Mouse (Mus musculus): ENCODE measurements around the gene Gm9958.

Gene Gm9958

DNA sequence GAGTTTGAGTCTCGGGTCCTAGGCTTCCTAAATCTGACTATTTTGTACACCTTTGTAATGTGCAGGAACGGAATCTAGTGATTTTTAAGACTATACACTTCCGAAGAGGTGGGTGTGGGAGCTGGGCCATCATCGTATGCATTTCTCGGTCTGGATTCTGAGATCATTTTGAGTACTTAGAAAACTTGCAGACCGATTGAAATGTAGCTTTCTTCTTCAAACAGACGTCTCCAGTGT, at the start of gene Gm9958:
Gene Gm9958, plus strand, starts transcription at position 138 of the 237 bp plus-strand sequence.
- in situ Hi-C loops (cut with MboI; ENCODE audit: unreplicated experiment in 2 of 2), result loop anchor here (5.0 to 25.0 kb wide), 5 partner anchors 145 to 1770 kb away; partner anchors contain the start of genes Cox18 (in 1 of the 2), Dck (in 1 of the 2), Odaph (in 1 of the 2) and Rchy1 (in 1 of the 2)

DNA sequence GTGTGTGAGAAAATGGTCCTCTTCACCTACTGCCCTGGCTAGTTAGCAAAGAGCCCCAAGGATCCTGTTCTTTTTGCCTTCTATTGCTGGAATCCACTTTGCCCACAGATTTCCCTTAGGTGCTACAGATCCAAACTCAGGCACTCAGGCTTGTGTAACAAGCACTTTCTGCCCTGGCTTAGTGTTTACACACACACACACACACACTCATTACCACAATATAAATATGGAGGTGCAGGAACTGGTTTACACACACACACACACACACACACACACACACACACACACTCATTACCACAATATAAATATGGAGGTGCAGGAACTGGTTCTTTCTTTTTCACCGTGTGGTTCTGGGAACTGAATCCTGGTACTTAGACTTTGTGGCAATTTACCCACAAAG, 35.9 kb upstream of the Gm9958 start:
- in situ Hi-C loops (cut with MboI; ENCODE audit: unreplicated experiment in 2 of 2), result no loop called here

DNA sequence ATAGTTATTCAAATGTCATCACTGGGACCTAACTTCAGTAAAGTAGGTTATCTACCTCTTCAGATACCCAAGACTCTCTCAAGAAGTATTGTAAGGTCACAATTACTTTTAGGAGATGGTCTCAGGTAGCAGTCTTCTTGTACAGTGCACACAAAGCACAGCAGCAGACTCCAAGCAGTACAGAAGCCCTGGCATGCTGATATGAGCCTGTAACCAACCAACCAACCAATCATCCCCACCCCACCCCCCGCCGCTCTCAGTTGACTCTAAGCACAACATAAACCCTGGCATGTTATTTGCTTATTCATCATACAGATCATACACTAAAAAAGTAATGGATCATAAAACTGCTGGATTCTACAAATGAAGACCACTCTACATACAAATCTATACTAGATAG, 34.5 kb upstream of the Gm9958 start:
- in situ Hi-C loops (cut with MboI; ENCODE audit: unreplicated experiment in 2 of 2), result no loop called here

DNA sequence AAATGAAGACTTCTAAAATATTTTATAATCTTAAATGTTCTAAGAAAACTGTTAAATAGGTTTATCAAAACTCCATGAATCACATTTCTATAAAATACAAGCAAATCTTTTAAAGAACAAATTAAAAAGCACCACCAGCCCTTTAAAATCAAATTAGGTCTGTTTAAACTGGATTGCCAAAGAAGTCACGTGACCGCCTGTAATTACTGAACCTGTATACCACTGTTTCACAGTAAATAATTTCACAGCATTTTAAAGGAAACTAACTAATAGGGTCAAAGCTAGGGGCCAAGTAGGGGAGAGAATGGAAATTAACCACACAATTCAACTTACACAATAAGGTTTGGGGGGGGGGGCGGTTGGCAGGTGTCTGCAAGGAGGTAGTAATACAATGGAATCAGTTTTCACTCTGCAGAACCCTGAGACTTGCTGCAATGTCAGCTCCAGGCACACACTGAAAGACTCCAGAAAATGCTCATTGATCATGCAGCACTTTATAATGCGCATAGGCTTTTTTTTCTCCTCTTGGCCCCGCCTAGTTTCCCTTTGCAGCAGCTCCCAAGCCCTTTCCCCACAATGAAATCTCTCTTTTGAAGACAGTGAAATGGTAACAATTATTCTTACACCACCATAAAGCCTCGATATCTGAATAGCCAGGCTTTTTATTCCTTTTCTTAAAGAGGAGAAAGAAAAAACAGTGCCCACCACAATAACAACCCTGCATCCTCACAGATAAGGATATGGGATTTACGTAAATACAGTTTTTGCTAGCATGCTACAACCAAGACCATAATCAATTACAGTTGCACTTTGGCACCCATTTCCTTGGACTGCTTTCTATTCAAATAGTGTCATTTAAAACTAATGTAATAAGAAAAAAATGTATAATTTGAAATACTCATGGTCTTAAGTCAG, 28.6 kb upstream of the Gm9958 start:
- in situ Hi-C loops (cut with MboI; ENCODE audit: unreplicated experiment in 2 of 2), result no loop called here

DNA sequence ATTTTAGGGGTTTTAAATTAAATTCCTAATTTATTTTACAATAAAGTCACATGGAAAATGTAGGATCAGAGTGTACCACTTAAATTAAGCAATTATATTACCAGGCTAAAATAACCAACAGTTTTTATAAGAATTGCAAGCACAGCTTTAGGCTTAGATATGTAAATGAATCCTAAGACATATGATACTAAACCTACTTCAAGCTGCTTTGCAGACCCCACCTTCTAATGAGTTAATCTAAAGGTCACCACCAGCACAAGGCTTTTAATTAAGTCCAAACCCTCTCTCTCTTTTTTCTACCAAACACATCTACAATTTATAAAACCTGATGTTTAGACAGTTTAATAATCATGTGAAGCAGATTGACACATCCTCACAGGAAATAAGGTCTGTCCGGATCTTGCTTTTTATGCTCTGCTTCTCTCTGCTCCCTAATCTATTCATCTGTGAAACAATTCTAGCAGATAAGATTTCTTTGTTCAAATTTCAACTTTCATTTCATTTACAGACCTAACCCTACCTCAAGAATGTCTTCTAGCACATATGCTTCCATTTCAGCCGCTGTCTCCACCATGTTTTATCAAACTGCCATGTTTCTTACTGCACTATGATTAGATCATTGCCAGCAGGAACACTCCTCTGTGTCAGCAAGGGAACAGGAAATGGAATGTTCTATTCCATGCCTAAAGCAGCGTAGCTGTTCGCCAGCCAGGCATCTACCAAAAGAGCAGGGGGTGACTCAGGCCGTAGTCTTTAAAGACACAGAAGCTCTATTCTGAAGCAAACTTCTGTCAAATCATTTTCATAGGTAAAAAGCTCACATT, 27.7 kb upstream of the Gm9958 start:
- in situ Hi-C loops (cut with MboI; ENCODE audit: unreplicated experiment in 2 of 2), result no loop called here

DNA sequence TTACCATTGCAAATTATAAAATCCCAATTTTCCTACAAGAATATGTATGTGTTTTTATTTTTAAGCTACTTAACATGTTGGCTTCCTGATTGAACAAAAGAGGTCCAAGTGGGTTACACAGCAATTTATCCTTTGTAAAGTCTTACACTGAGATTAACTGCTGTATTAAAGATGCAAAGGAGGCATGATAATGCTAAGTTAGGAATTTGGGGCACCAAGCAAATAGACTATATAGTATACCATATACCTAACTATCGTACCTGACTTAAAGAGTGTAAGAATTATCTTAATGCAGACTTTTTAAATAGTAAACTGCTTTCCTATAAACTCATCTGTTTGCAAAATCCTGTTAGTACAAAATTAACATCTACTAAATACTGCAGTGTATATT, 27.1 kb upstream of the Gm9958 start:
- in situ Hi-C loops (cut with MboI; ENCODE audit: unreplicated experiment in 2 of 2), result no loop called here

DNA sequence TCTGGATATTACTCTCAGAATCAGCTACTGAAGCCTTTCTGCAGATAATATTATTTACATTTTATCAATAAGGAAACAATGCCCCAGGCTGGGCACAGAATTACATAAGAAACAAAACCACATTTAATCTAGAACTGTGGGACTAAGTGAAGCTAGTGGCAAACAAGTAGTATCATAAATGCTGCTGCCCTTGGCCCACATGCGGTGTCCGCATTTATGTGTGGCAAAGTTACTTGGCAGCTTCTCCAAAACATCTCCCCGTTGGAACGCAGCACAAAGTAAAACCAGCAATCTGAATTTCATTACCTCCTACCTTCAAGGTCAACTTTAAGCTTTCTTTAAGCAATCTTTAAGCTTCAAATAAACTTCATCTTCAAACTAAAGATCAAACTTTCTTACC, 26.2 kb upstream of the Gm9958 start:
- in situ Hi-C loops (cut with MboI; ENCODE audit: unreplicated experiment in 2 of 2), result no loop called here

DNA sequence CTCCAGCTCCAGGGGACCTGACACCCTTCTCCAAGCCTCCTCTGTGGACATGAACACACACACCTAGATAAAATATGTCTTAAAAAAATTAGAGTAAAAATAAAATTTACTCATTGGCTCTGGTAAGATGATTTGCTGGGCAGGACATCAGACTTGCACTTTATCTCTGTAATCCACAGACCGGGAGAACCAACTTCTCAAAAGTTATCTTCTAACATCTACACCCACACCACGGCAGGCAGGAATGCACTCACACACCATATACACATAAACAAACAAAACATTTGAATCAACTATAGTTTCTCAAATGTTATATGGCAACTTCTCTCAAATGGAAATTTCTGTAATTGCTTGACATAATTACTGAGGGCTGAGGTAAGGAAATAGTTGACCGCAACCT, 20.1 kb upstream of the Gm9958 start:
- in situ Hi-C loops (cut with MboI; ENCODE audit: unreplicated experiment in 2 of 2), result no loop called here

DNA sequence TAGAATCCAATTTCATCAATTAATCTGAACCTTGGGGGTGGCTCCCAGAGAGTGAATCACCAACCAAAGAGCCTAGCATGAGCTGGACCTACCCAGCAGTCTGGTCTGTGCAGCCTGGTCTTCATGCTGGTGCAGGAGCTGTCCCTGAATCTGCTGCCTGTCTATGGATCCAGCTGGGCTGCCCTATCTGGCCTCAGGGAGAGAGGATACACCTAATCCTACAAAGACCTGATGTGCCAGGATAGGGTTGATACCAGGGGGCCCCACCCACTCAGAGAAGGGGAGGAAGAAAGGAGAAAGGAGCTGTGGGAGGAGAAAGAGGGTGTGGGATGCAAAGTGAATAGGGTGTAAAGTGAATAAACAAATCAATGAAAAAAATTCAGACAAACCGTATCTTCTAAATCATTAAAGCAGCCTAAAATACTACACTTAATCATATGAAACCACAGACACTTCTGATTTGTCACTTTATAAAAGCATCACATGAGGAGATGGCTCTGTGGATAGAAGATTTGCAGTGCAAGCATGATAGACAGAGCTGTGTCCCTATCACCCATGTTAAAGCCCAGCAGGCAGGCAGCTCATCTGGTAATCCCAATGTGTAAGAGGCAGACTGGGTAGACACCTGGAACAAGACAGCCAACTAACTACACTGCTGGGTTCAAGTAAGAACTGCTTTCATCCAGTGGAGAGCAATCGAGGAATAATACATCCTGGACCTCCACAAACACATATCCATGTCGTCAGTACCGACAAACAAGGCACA, 13.3 kb upstream of the Gm9958 start:
- in situ Hi-C loops (cut with MboI; ENCODE audit: unreplicated experiment in 2 of 2), result loop anchor here (25.0 kb wide), 3 partner anchors 1609 to 1784 kb away; partner anchors contain the start of genes Odaph (in 1 of the 2), Rchy1 (in 1 of the 2) and Uso1 (in 1 of the 2)

DNA sequence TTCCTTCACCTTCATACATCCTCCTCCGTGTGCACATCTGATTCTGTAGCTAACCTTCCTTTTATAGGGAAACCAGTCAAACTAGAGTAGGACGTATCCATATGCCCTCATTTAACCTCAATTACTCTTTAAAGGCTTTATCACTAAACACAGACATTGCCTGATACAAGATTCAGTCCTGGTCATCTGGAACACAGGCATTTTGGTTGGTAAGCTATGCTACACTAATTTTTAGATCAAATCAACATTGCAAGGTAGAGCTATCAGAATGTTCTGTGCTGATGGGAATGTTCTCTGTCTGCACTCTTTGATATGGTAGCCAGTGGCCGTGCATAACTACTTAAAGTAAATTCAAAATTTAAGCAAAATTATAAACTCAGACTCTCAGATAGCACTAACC, 11.2 kb upstream of the Gm9958 start:
- in situ Hi-C loops (cut with MboI; ENCODE audit: unreplicated experiment in 2 of 2), result loop anchor here (5.0 to 25.0 kb wide), 4 partner anchors 64 to 1781 kb away; partner anchors contain the start of genes Odaph (in 1 of the 2), Rchy1 (in 1 of the 2) and Uso1 (in 1 of the 2)

DNA sequence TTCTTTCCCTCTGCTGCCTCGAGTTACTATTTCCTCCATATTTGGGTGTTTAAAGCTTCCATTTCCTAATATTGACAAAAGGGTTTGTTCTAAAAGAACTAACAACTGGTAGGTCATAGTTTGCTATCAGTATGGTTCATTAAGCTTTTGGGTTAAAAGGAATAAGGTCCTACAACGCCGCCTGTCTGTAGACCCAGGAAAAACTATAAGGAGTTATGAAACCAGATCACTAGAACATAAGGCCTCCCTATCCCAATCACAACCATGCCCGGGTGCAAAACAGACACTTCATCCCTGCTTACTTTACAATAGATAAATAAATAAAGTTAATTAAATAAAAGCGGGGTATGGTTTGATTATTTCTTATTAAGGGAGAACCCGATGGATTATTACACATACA, 2.5 kb upstream of the Gm9958 start:
- in situ Hi-C loops (cut with MboI; ENCODE audit: unreplicated experiment in 2 of 2), result loop anchor here (5.0 to 25.0 kb wide), 5 partner anchors 72 to 1773 kb away; partner anchors contain the start of genes Dck (in 1 of the 2), Odaph (in 1 of the 2), Rchy1 (in 1 of the 2) and Uso1 (in 1 of the 2)

DNA sequence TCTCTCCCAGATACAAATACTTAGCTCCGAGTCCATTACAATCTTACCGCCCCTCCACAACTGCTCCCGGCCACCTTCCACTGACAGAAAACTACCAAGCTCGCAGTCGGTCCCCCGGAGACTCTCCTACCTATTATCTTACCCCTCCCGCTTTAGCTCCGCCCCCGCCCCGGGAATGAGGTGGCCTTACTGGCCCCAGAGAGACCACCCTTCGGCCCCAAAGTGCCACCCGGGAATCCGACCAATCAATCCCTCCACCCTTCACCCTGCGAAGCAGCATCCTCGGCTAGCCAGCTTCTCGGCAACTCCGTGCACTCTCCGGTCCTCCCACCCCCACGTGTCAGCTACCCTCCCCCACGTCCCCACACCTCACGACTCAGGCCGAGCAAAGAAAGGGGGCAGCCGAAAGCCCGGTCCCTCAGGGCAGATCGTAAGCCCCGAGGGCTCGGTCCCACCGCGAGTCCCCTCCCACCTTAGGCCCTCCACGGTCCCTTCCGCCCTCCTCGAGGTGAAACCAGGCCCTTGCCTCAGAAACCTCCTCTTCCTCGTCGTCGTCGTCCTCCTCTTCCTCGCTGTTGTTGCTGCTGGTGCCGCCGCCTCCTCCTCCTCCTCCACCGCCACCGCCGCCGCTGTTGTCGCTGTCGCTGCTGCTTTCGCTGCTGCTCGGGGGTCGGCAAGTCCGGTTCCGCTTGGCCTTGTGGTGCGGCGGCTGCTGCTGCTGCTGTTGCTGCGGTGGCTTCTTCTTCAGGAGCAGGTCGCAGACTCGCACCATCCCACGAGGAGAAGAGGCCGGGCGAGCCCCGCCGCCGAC, 1.7 kb upstream of the Gm9958 start:
- in situ Hi-C loops (cut with MboI; ENCODE audit: unreplicated experiment in 2 of 2), result loop anchor here (5.0 to 25.0 kb wide), 5 partner anchors 143 to 1772 kb away; partner anchors contain the start of genes Cox18 (in 1 of the 2), Dck (in 1 of the 2), Odaph (in 1 of the 2) and Rchy1 (in 1 of the 2)

DNA sequence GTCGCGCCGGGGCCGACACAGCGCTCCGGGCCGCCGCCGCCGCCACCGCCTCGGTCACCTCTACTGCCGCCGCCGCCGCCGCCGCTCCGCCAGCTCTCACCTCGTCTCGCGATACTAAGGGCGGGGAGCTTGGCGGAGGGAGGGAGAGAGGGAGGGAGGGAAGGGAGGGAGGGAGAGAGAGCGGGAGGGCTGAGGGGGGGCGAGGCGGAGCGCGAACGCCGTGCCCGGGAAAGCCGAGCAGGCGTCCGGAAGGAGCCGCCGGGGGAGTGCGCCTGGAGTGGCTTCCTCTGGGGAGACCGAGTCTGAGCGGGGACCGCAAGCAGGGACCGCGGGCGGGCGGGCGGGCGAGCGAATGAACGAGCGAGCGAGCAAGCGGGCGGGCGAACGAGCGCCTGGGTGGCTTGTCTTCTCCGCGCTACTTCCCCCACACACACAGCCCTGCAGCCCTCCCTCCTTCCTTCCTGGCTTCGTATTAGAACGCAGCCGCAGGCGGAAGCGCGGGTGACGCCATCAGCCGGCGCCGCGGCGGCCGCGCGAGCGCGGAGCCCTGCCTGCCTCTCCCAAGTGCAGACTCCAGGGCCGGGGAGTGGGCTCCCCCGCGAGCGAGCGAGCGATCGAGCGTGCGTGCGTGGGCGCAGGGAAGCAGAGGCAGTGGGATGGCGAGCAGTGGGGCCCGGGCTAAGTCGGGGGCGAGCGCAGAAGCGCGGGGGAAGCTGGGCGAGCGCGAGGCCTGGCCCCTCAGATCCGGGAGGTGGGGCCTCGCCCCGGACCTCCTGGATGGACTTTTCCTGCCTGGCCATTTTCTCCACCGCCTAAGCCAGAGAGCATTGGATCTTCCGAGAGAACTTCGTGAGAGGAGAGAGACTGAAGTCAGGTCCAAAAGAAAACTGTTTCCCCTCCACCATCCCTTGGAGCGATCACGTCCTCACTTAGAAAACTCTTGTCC, 610 bp upstream of the Gm9958 start, which contains the start of gene Ankrd17:
Gene Ankrd17, minus strand, starts transcription at position 457 of the 946 bp plus-strand sequence.
- in situ Hi-C loops (cut with MboI; ENCODE audit: unreplicated experiment in 2 of 2), result loop anchor here (5.0 to 25.0 kb wide), 5 partner anchors 144 to 1771 kb away; partner anchors contain the start of genes Cox18 (in 1 of the 2), Dck (in 1 of the 2), Odaph (in 1 of the 2) and Rchy1 (in 1 of the 2)

DNA sequence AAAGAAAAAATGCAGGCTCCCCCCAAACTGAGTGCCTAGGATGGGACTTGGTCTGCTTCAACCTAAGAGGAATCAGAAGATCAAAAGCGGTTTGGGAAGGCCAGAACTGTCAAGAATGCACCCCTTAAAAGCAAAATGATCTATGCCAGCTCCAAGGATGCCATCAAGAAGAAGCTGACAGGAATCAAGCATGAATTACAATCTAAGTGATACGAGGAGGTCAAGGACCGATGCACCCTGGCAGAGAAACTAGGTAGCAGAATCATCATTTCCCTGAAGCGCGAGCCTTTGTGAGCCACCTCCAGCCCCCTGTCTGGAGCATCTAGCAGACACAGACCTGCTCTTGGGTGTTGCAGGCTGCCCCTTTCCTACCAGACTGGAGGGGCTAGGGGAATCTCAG, 3.4 kb downstream of the Gm9958 start:
- in situ Hi-C loops (cut with MboI; ENCODE audit: unreplicated experiment in 2 of 2), result loop anchor here (5.0 to 25.0 kb wide), 4 partner anchors 148 to 1767 kb away; partner anchors contain the start of genes Cox18 (in 1 of the 2), Odaph (in 1 of the 2), Rchy1 (in 1 of the 2) and Uso1 (in 1 of the 2)

DNA sequence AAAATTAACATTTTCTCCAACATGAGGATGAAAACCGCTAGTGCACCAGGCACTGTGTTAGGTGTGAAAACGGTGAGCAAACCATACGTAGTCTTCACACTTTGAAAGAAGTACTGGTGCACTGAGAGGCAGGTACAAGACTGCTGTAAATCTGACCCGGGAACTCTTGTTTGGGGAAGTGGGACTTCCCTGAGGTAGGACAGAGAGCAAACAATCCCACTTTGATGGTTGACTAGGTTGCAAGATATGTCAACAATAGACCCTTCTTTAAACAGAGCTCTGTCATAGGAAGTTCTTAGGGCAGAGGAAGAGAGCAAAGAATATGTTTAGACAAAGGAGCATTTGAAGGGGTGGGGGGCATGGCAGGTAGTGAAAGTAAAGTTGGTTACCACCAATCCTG, 6.7 kb downstream of the Gm9958 start:
- in situ Hi-C loops (cut with MboI; ENCODE audit: unreplicated experiment in 2 of 2), result loop anchor here (5.0 to 25.0 kb wide), 4 partner anchors 151 to 1764 kb away; partner anchors contain the start of genes Cox18 (in 1 of the 2), Odaph (in 1 of the 2), Rchy1 (in 1 of the 2) and Uso1 (in 1 of the 2)

DNA sequence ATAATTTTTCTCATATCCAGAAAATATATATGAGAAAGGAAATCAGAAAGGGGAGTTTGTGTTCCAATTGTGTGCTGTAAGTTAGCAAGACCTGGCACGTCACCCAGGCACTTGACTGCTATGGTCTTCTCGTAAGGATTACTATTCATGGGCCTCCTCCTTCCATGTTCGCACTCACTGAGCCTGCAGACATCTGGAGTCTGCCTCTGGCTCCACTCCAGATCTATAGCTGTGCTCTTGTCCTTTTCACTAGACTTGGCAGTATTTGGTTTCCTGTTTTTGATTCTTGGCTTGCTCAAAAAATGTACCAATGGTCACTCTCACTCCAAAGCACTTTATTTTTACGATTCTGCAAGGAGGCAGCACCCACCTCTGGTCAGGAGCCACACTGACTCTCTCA, 14.5 kb downstream of the Gm9958 start:
- in situ Hi-C loops (cut with MboI; ENCODE audit: unreplicated experiment in 2 of 2), result loop anchor here in 1 of 2 experiments (5.0 kb wide), 1 partner anchor 179 kb away; no protein-coding TSS in a partner anchor

DNA sequence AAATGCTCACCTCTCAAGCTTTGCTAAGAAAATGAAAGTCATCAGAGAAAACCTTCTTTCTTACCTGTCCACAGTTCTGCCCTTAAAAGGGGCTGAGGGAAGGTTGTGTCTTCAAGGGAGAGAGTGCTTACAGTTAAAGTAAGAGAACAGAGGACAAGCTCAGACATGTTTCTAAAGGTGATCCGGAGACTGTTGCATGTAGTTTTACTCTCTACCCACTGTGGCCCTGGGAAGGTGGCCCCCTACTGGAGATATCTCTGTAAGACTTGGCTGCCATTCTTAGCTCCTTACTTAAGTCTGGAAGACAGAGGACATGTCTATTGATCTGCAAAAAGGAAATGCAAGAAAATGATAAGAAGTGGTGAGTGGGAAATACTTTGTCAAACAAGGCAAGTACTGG, 16.1 kb downstream of the Gm9958 start:
- in situ Hi-C loops (cut with MboI; ENCODE audit: unreplicated experiment in 2 of 2), result loop anchor here in 1 of 2 experiments (5.0 kb wide), 1 partner anchor 181 kb away; no protein-coding TSS in a partner anchor

DNA sequence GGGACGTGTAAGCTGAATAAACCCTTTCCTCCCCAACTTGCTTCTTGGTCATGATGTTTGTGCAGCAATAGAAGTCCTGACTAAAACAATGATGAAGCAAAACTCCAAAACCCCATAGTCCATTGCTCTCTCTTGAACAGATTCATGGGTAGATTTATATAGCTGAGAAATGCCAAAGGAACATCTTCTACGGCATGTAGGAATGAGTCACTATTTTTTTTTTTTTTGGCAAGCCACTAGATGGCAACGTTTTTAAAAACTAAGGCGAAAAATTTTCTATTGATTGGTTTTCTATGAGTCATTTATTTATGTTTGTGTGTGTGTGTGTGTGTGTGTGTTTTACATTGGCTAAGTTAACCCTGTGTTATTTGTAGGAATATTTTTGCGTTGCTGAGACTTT, 26.8 kb downstream of the Gm9958 start:
- in situ Hi-C loops (cut with MboI; ENCODE audit: unreplicated experiment in 2 of 2), result no loop called here

Measured in v-Abl transformed pro-B cells (cell line).